Mouse (Mus musculus) myocyte (in vitro differentiated cells): Measurements from ENCODE around the gene Ezh2. TPM values are rescaled to one million over a fixed set of nuclear protein-coding genes. Genes with fewer than 3 reads are reported as not detected.
A peak's percentile ranks its signal among the peaks of the same experiment; 100 is the strongest.

Experiments
- H3K27me3 ChIP-seq: one replicate; pipeline ENCODE4 v1.6.1; 2011; ENCODE audit not compliant: control insufficient read depth, insufficient read depth, insufficient read length
- H3K36me3 ChIP-seq: one replicate; pipeline ENCODE4 v1.6.1; 2011; ENCODE audit not compliant: control insufficient read depth, insufficient read depth
- H3K4me2 ChIP-seq: one replicate; pipeline ENCODE4 v1.6.1; 2011; ENCODE audit warnings: low read depth, control low read depth
- H3K4me3 ChIP-seq: one replicate; pipeline ENCODE4 v1.5.1; 2011; ENCODE audit warnings: mild to moderate bottlenecking, control low read depth, moderate library complexity
- H3K79me2 ChIP-seq: one replicate; pipeline ENCODE4 v1.6.1; 2011; ENCODE audit not compliant: control insufficient read depth, insufficient read depth
- H3ac ChIP-seq: one replicate; pipeline ENCODE4 v1.6.1; 2011; ENCODE audit not compliant: control insufficient read depth, insufficient read length
- CEBPB ChIP-seq: IDR thresholded peaks from 2 replicates; pipeline ENCODE4 v1.6.1; 2011; ENCODE audit warnings: mild to moderate bottlenecking, moderate library complexity; ENCODE audit not compliant: poor library complexity, insufficient read depth, severe bottlenecking
- E2F4 ChIP-seq: IDR thresholded peaks from one replicate; pipeline ENCODE4 v1.6.1; 2011; ENCODE audit warnings: mild to moderate bottlenecking, control low read depth, moderate library complexity; ENCODE audit not compliant: insufficient read depth
- MAX ChIP-seq: IDR thresholded peaks from one replicate; pipeline ENCODE4 v1.6.1; 2011; ENCODE audit warnings: low read depth, mild to moderate bottlenecking, control low read depth
- MYOD1 ChIP-seq, 3 experiments: IDR thresholded peaks; one replicate each; pipeline ENCODE4 v1.6.1; 2011; ENCODE audit warnings: control low read depth in 2 of 3, low read depth in 2 of 3, mild to moderate bottlenecking in 2 of 3, moderate library complexity in 1 of 3; ENCODE audit not compliant: insufficient read length in 2 of 3, control insufficient read depth in 1 of 3
- MYOG ChIP-seq, 3 experiments: IDR thresholded peaks; one replicate each; pipeline ENCODE4 v1.6.1; 2011; ENCODE audit warnings: control low read depth in 2 of 3, low read depth in 2 of 3, mild to moderate bottlenecking in 2 of 3; ENCODE audit not compliant: insufficient read length in 2 of 3, control insufficient read depth in 1 of 3, insufficient read depth in 1 of 3
- POLR2A ChIP-seq: IDR thresholded peaks from one replicate; pipeline ENCODE4 v1.6.1; 2011; ENCODE audit warnings: low read depth, mild to moderate bottlenecking, control low read depth, moderate library complexity; ENCODE audit not compliant: insufficient read length
- POLR2AphosphoS2 ChIP-seq: IDR thresholded peaks from one replicate; pipeline ENCODE4 v1.6.1; 2011; ENCODE audit warnings: low read depth, control low read depth; ENCODE audit not compliant: insufficient read length
- REST ChIP-seq: IDR thresholded peaks from one replicate; pipeline ENCODE4 v1.6.1; 2011; ENCODE audit warnings: mild to moderate bottlenecking, control low read depth, moderate library complexity; ENCODE audit not compliant: insufficient read depth, insufficient read length
- SRF ChIP-seq: IDR thresholded peaks from one replicate; pipeline ENCODE4 v1.6.1; 2011; ENCODE audit warnings: low read depth; ENCODE audit not compliant: control insufficient read depth, insufficient read length
- TCF12 ChIP-seq: IDR thresholded peaks from one replicate; pipeline ENCODE4 v1.6.1; 2011; ENCODE audit warnings: mild to moderate bottlenecking, control low read depth; ENCODE audit not compliant: poor library complexity, insufficient read depth, severe bottlenecking
- TCF3 ChIP-seq: IDR thresholded peaks from one replicate; pipeline ENCODE4 v1.6.1; 2011; ENCODE audit warnings: low read depth, control low read depth; ENCODE audit not compliant: insufficient read length
- USF1 ChIP-seq: IDR thresholded peaks from one replicate; pipeline ENCODE4 v1.6.1; 2011; ENCODE audit warnings: low read depth, mild to moderate bottlenecking, control low read depth, moderate library complexity
- polyA plus RNA-seq: library from polyadenylated mRNA; unstranded; fragments of >200 nt; fragmentation: generic; extraction: Trizol; gene quantifications from one replicate; pipeline ENCODE4 v1.2.1, GENCODE M21; 2012; ENCODE audit warnings: missing spikeins

The Ezh2 gene
- polyA plus RNA-seq, 1 experiment, result 19.3 TPM

- Histone ChIP-seq H3K27me3 (no peaks in the 10 kb centered on the region), H3K36me3 (peaks cover 42% of the 10 kb centered on the region), H3K4me3 (no peak overlapping the region), H3ac (no peak overlapping the region), H3K4me2 (no peak overlapping the region), H3K79me2 (no peaks in the 10 kb centered on the region)
- TF ChIP-seq E2F4 (no peak), CEBPB (no peak), USF1 (no peak), TCF12 (no peak), TCF3 (no peak), MYOG (IDR thresholded peaks at IDR 0.05; ENCODE audit: control insufficient read depth in 1 of 3, insufficient read depth in 1 of 3, insufficient read length in 2 of 3, low read depth in 2 of 3) (no peak)
These were observed 42.9 kb downstream of the Ezh2 start for GRCm38 (mm10) chr6:47552280-47552679.

DNA sequence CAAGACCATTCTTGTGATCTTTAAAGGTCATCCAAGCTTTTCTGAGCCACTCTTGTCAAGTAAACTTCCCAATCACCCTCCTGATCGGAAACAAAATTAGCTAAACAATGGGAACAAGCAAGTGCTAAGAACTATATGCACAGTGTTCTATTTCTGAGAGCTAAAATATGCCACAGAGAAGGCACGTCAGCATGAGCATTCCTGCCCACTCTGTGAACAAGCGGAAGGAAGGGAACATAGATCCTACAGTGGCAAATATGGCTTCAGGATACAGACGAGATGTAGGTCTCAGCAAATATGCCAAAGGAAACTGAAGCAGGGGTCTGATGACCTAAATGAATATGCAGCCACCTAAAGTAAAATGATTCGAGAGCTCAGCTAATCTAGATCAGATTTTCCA is 59.8 kb downstream of the Ezh2 start:
- no peaks in the 10 kb centered on the region for H3K79me2 ChIP-seq
- peaks cover 31% of the 10 kb centered on the region for H3K36me3 ChIP-seq
- TF ChIP-seq TCF12, result no peak
- no peak for TF ChIP-seq MYOG (IDR thresholded peaks at IDR 0.05; ENCODE audit: control insufficient read depth in 1 of 3, insufficient read depth in 1 of 3, insufficient read length in 2 of 3, low read depth in 2 of 3)
- TF ChIP-seq POLR2A, result no peak
- no peak for TF ChIP-seq MYOD1 (IDR thresholded peaks at IDR 0.05; ENCODE audit: control insufficient read depth in 1 of 3, insufficient read length in 2 of 3, low read depth in 2 of 3)

DNA sequence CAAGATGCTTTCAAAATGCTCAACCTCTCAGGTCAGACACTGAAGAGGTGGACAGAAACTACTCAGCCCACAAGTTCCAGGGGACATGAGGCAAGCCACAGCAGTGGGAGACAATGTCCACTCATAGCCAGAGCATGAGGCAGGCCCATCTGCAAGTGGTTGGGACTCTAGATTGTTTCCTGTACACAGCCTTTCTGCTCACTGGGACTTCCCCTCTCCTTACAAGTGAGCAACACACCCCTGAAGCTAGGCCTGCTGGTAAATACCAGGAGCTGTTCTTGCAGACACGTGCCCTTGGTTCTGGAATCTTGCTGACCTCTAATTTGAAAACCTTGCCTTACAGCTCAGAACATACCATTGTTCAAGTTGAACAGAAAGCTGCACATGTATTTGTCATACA is 62.6 kb downstream of the Ezh2 start:
- Histone ChIP-seq H3K4me2 (no peak overlapping the region), H3K4me3 (no peak overlapping the region), H3K36me3 (peaks cover 44% of the 10 kb centered on the region), H3K27me3 (no peaks in the 10 kb centered on the region), H3K79me2 (no peaks in the 10 kb centered on the region), H3ac (no peak overlapping the region)
- no peak for TF ChIP-seq POLR2A

More for the DNA sequence above, 59.8 kb downstream of the Ezh2 start:
- H3ac ChIP-seq, result no peak overlapping the region
- H3K27me3 ChIP-seq, result no peaks in the 10 kb centered on the region
- H3K4me3 ChIP-seq, result no peak overlapping the region
- no peak overlapping the region for H3K4me2 ChIP-seq

- H3K27me3 ChIP-seq, result no peaks in the 10 kb centered on the region
- no peak overlapping the region for H3ac ChIP-seq
- H3K79me2 ChIP-seq, result no peaks in the 10 kb centered on the region
- TF ChIP-seq E2F4 (no peak), POLR2A (no peak), REST (no peak), SRF (no peak), TCF12 (no peak), MAX (no peak), USF1 (no peak), POLR2AphosphoS2 (no peak), TCF3 (no peak), MYOG (IDR thresholded peaks at IDR 0.05; ENCODE audit: control insufficient read depth in 1 of 3, insufficient read depth in 1 of 3, insufficient read length in 2 of 3, low read depth in 2 of 3) (no peak), CEBPB (no peak)
- H3K36me3 ChIP-seq, result peaks cover 56% of the 10 kb centered on the region
- no peak overlapping the region for H3K4me3 ChIP-seq
- no peak overlapping the region for H3K4me2 ChIP-seq
These were observed 67.5 kb downstream of the Ezh2 start for GRCm38 (mm10) chr6:47527655-47528054.

- Histone ChIP-seq H3ac (no peak overlapping the region), H3K4me2 (no peak overlapping the region), H3K79me2 (no peaks in the 10 kb centered on the region), H3K27me3 (no peaks in the 10 kb centered on the region), H3K4me3 (no peak overlapping the region), H3K36me3 (peaks cover 51% of the 10 kb centered on the region)
- no peak for TF ChIP-seq TCF12
- no peak for TF ChIP-seq POLR2A
- no peak for TF ChIP-seq REST
- no peak for TF ChIP-seq POLR2AphosphoS2
- TF ChIP-seq USF1, result no peak
- no peak for TF ChIP-seq TCF3
- TF ChIP-seq SRF, result no peak
- no peak for TF ChIP-seq MYOD1 (IDR thresholded peaks at IDR 0.05; ENCODE audit: control insufficient read depth in 1 of 3, insufficient read length in 2 of 3, low read depth in 2 of 3)
- no peak for TF ChIP-seq MAX
- TF ChIP-seq MYOG (IDR thresholded peaks at IDR 0.05; ENCODE audit: control insufficient read depth in 1 of 3, insufficient read depth in 1 of 3, insufficient read length in 2 of 3, low read depth in 2 of 3), result no peak
- TF ChIP-seq E2F4, result no peak
- no peak for TF ChIP-seq CEBPB
These were observed 68.0 kb downstream of the Ezh2 start for GRCm38 (mm10) chr6:47527129-47527528.

- no peak for TF ChIP-seq CEBPB
- no peak for TF ChIP-seq USF1
- TF ChIP-seq E2F4, result no peak
- no peak for TF ChIP-seq REST
- no peak for TF ChIP-seq TCF3
- no peak for TF ChIP-seq SRF
- TF ChIP-seq MYOD1 (IDR thresholded peaks at IDR 0.05; ENCODE audit: control insufficient read depth in 1 of 3, insufficient read length in 2 of 3, low read depth in 2 of 3), result no peak
- TF ChIP-seq POLR2AphosphoS2, result peak; percentile 28
These were observed 68.7 kb downstream of the Ezh2 start for GRCm38 (mm10) chr6:47526446-47526845.

More at GRCm38 (mm10) chr6:47526446-47526845, 68.7 kb downstream of the Ezh2 start:
- Histone ChIP-seq H3K36me3 (peaks cover 48% of the 10 kb centered on the region), H3K4me2 (no peak overlapping the region), H3K27me3 (no peaks in the 10 kb centered on the region), H3ac (no peak overlapping the region), H3K79me2 (no peaks in the 10 kb centered on the region), H3K4me3 (no peak overlapping the region)
